In genomic region chr4:127168211-127168913, GRCm38 (mm10) we compare ENCODE assay signal across 8 mouse cellular contexts. TPM values are rescaled to one million over a fixed set of nuclear protein-coding genes. Genes with fewer than 3 reads are reported as not detected.
DNase-seq lines count a peak whose midpoint lies in the region; ATAC-seq and TF ChIP-seq lines count a peak whose summit lies in the region.

No protein-coding gene starts in this region.

- POLR2A ChIA-PET in Patski (lab: Charles Lee): no interaction called here

- H3K4me1 ChIP-seq in heart, adult 2 months (ENCODE audit: control insufficient read depth, insufficient read depth, low read length): peaks cover 2% of the 10 kb centered on the region; the same call in 1 of the 2 replicates
- no peaks in the 10 kb centered on the region; the same call in 1 of the 2 replicates for H3K4me1 ChIP-seq in liver, embryonic 16.5 days (ENCODE audit: control insufficient read depth, low read depth, low read length)
- peaks cover 36% of the 10 kb centered on the region for H3K4me1 ChIP-seq in neural tube, embryonic 12.5 days

- H3K27me3 ChIP-seq in Patski: peaks cover 25% of the 10 kb centered on the region
- peaks cover 11% of the 10 kb centered on the region for H3K27me3 ChIP-seq in heart, adult 2 months (ENCODE audit: control insufficient read depth, insufficient read depth, low read length)
- peaks cover 43% of the 10 kb centered on the region for H3K27me3 ChIP-seq in liver, embryonic 16.5 days (ENCODE audit: control insufficient read depth, insufficient read depth, low read depth, low read length)
- H3K27me3 ChIP-seq in neural tube, embryonic 12.5 days (replicated peaks): peaks cover 38% of the 10 kb centered on the region

- H3K79me2 ChIP-seq in heart, adult 2 months (replicated peaks; ENCODE audit: control insufficient read depth, insufficient read depth, low read length): no peaks in the 10 kb centered on the region

- TF ChIP-seq EP300 in heart, adult 2 months (IDR thresholded peaks at IDR 0.05; ENCODE audit: insufficient read depth, low read depth, low read length): no peak

- peak overlapping the region; percentile 52 for H3K4me3 ChIP-seq in heart, adult 2 months
- peak overlapping the region; percentile 60 for H3K4me3 ChIP-seq in liver, embryonic 16.5 days (ENCODE audit: low read depth, low read length)
- H3K4me3 ChIP-seq in neural tube, embryonic 12.5 days: peak overlapping the region; percentile 87

- CTCF ChIA-PET in Patski (lab: Charles Lee): no interaction called here

- intact Hi-C loops in heart, adult 2 months (cut with DNase I): no loop called here

- peak overlapping the region; percentile 67 for H3K4me2 ChIP-seq in liver, embryonic 16.5 days (ENCODE audit: low read depth, low read length)
- peak overlapping the region; percentile 98 for H3K4me2 ChIP-seq in neural tube, embryonic 12.5 days (replicated peaks)

- H3K9me3 ChIP-seq in liver, embryonic 16.5 days (replicated peaks; ENCODE audit: control insufficient read depth, low read length): no peaks in the 10 kb centered on the region
- no peaks in the 10 kb centered on the region for H3K9me3 ChIP-seq in neural tube, embryonic 12.5 days

- DNase-seq in Patski (ENCODE audit: low read depth, low spot score): no peak
- peak; percentile 76 to 79 for DNase-seq in cerebellum, postnatal 36 days
- peak; percentile 14 to 35 for DNase-seq in heart, adult 2 months
- DNase-seq in kidney, adult 9 months: peak; percentile 6
- DNase-seq in yolk sac, embryonic 10.5 days (ENCODE audit: low spot score): peak; percentile 63

- no peak for TF ChIP-seq CTCF in Patski (IDR thresholded peaks at IDR 0.05)
- no peak for TF ChIP-seq CTCF in heart, adult 2 months (IDR thresholded peaks at IDR 0.05)

- peak; percentile 37 for ATAC-seq in CD4-positive, CD25-positive, alpha-beta regulatory T cell, adult 4 months
- ATAC-seq in Patski: peak; percentile 25
- peak; percentile 23 for ATAC-seq in liver, embryonic 16.5 days (ENCODE audit: low read depth)
- peak; percentile 73 for ATAC-seq in neural tube, embryonic 12.5 days (ENCODE audit: low FRiP score, low read depth)

- H3K9ac ChIP-seq in heart, adult 2 months (ENCODE audit: low read depth, low read length): peak overlapping the region; percentile 30; the same call in 1 of the 2 replicates
- H3K9ac ChIP-seq in liver, embryonic 16.5 days (ENCODE audit: low read depth, low read length): no peak overlapping the region
- peak overlapping the region; percentile 86 for H3K9ac ChIP-seq in neural tube, embryonic 12.5 days

- TF ChIP-seq POLR2A in heart, adult 2 months (IDR thresholded peaks at IDR 0.05; ENCODE audit: insufficient read depth, low read depth, low read length): no peak

- H3K36me3 ChIP-seq in heart, adult 2 months (ENCODE audit: control insufficient read depth, insufficient read depth, low read length): no peaks in the 10 kb centered on the region
- H3K36me3 ChIP-seq in liver, embryonic 16.5 days (ENCODE audit: control insufficient read depth, insufficient read depth): no peaks in the 10 kb centered on the region
- H3K36me3 ChIP-seq in neural tube, embryonic 12.5 days: no peaks in the 10 kb centered on the region

- in situ Hi-C loops in Patski (cut with MboI; ENCODE audit: low pct_unique_long_range_greater_than_20kb): no loop called here

- H3K27ac ChIP-seq in heart, adult 2 months: no peak overlapping the region
- H3K27ac ChIP-seq in liver, embryonic 16.5 days (ENCODE audit: low read length): no peak overlapping the region
- peak overlapping the region; percentile 57; the same call in 1 of the 2 replicates for H3K27ac ChIP-seq in neural tube, embryonic 12.5 days

- WGBS in heart, adult 2 months: under 1% methylated on average over 39 of the region's 39 CpGs
- 1% methylated on average over 39 of the region's 39 CpGs for WGBS in liver, embryonic 16.5 days (ENCODE audit: insufficient replicate concordance)
- under 1% methylated on average over 39 of the region's 39 CpGs for WGBS in neural tube, embryonic 12.5 days

RNA-seq across cellular contexts. Expression of gene Dlgap3, which starts 0.6 kb away (rescaled TPM):
- polyA plus RNA-seq in CD4-positive, CD25-positive, alpha-beta regulatory T cell, adult 4 months (2017; shearing (Covaris generic)): not detected
- 0.85 TPM for polyA plus RNA-seq in Patski (2021)
- total RNA-seq in heart, adult 2 months (2021): under 1 TPM; 0.20 to 0.21 TPM
- 0.09 and 0.21 TPM in 2 replicates for polyA plus RNA-seq in heart, adult 2 months (2012; rRNA removed)
- 0.19 and 0.24 TPM in 2 replicates for polyA plus RNA-seq in liver, embryonic 16.5 days (2015; fragmentation: Nextera tagmentation; extraction: Ambion mirVana)
- polyA plus RNA-seq in neural tube, embryonic 12.5 days (2016; fragmentation: Nextera tagmentation; extraction: Ambion mirVana): 10.8 and 11.7 TPM in 2 replicates

RNA-seq across cellular contexts. Expression of gene Tmem35b, which starts 44.9 kb away (rescaled TPM):
- 10 to 100 TPM; 26.8 to 29.8 TPM for polyA plus RNA-seq in CD4-positive, CD25-positive, alpha-beta regulatory T cell, adult 4 months (2017; shearing (Covaris generic))
- 40.9 TPM for polyA plus RNA-seq in Patski (2021)
- 1 to 10 TPM; 1.4 to 2.0 TPM for total RNA-seq in heart, adult 2 months (2021)
- polyA plus RNA-seq in heart, adult 2 months (2012; rRNA removed): 5.6 TPM in 2 replicates
- polyA plus RNA-seq in liver, embryonic 16.5 days (2015; fragmentation: Nextera tagmentation; extraction: Ambion mirVana): 8.2 and 8.5 TPM in 2 replicates
- polyA plus RNA-seq in neural tube, embryonic 12.5 days (2016; fragmentation: Nextera tagmentation; extraction: Ambion mirVana): 13.9 and 15.4 TPM in 2 replicates

Comparison
In these comparisons a context has a peak if more than half of its experiments do, and no peak if none do; other contexts are left out.
1. ATAC-seq: peak in every context shown above with its lines; median percentile 73 in neural tube, embryonic 12.5 days; 37 in CD4-positive, CD25-positive, alpha-beta regulatory T cell, adult 4 months; 25 in Patski; 23 in liver, embryonic 16.5 days.